Mouse (Mus musculus) embryonic facial prominence, embryonic 11.5 days (tissue): ENCODE measurements around the gene Ddr1. TPM values are rescaled to one million over a fixed set of nuclear protein-coding genes. Genes with fewer than 3 reads are reported as not detected.

ENCODE experiments used
- ATAC-seq: fragments of 200-750 bp; cut with Nextera tagmentation; replicated peaks from 2 replicates; pipeline ENCODE4 v1.8.0; 2017; ENCODE audit warnings: low read depth; ENCODE audit not compliant: insufficient number of reproducible peaks, low FRiP score, low TSS enrichment
- DNase-seq: peaks from one replicate; pipeline ENCODE4 v3.0.0-alpha.2; 2015; ENCODE audit warnings: low spot score
- H3K27ac ChIP-seq: fragments of 300-500 bp; sonication (generic); replicated peaks from 2 replicates; pipeline ENCODE4 v1.5.1; 2014; ENCODE audit warnings: mild to moderate bottlenecking, low read depth, low read length, control low read depth
- H3K27me3 ChIP-seq: fragments of 300-500 bp; sonication (generic); 2 replicates; pipeline ENCODE4 v1.6.1; 2014; ENCODE audit warnings: mild to moderate bottlenecking, low read length, moderate library complexity, mixed read lengths; ENCODE audit not compliant: control insufficient read depth, insufficient read depth
- H3K36me3 ChIP-seq: fragments of 300-500 bp; sonication (generic); replicated peaks from 2 replicates; pipeline ENCODE4 v1.6.1; 2014; ENCODE audit warnings: low read depth, mild to moderate bottlenecking, low read length, moderate library complexity, mixed read lengths; ENCODE audit not compliant: control insufficient read depth, insufficient read depth
- H3K4me1 ChIP-seq: fragments of 300-500 bp; sonication (generic); 2 replicates; pipeline ENCODE4 v1.6.1; 2014; ENCODE audit warnings: low read length, mixed read lengths; ENCODE audit not compliant: control insufficient read depth, insufficient read depth
- H3K4me2 ChIP-seq: fragments of 300-500 bp; sonication (generic); 2 replicates; pipeline ENCODE4 v1.6.1; 2014; ENCODE audit warnings: low read depth, mild to moderate bottlenecking, control low read depth, low read length, moderate library complexity
- H3K4me3 ChIP-seq: fragments of 300-500 bp; sonication (generic); 2 replicates; pipeline ENCODE4 v1.5.1; 2014; ENCODE audit warnings: low read depth, low read length, control low read depth
- H3K9ac ChIP-seq: fragments of 300-500 bp; sonication (generic); replicated peaks from 2 replicates; pipeline ENCODE4 v1.6.1; 2014; ENCODE audit warnings: mild to moderate bottlenecking, control low read depth, low read length
- H3K9me3 ChIP-seq: fragments of 300-500 bp; sonication (generic); replicated peaks from 2 replicates; pipeline ENCODE4 v1.6.1; 2016; ENCODE audit warnings: mild to moderate bottlenecking, low read length, inconsistent platforms, mixed read lengths; ENCODE audit not compliant: control insufficient read depth
- WGBS: fragments of 180-500 bp; shearing (Covaris S2); extraction: QIAGEN DNeasy Blood & Tissue Kit; methylation state at CpG from one replicate; pipeline ENCODE4 v1.1.7; 2014; 5-methylcytosine and 5-hydroxymethylcytosine counted together
- polyA plus RNA-seq: library from polyadenylated mRNA; unstranded; fragments of >200 nt; fragmentation: Nextera tagmentation; extraction: Ambion mirVana; gene quantifications from 2 replicates; pipeline ENCODE4 v1.2.1, GENCODE M21; 2014

Ddr1 gene
- polyA plus RNA-seq, 1 experiment from 2014 or later = 20.4 TPM

- Histone ChIP-seq H3K4me2 (peak overlapping the region; percentile 81), H3K9me3 (no peaks in the 10 kb centered on the region), H3K4me3 (peak overlapping the region; percentile 57), H3K9ac (peak overlapping the region; percentile 76), H3K36me3 (no peaks in the 10 kb centered on the region), H3K4me1 (no peaks in the 10 kb centered on the region), H3K27me3 (no peaks in the 10 kb centered on the region), H3K27ac (peak overlapping the region; percentile 31)
- 3% methylated on average over 13 of the region's 13 CpGs for WGBS
- DNase-seq = peak; percentile 58
- peak; percentile 49 for ATAC-seq
Observed at GRCm38 (mm10) chr17:35666851-35667256, 37.6 kb downstream of the Ddr1 start.

DNA sequence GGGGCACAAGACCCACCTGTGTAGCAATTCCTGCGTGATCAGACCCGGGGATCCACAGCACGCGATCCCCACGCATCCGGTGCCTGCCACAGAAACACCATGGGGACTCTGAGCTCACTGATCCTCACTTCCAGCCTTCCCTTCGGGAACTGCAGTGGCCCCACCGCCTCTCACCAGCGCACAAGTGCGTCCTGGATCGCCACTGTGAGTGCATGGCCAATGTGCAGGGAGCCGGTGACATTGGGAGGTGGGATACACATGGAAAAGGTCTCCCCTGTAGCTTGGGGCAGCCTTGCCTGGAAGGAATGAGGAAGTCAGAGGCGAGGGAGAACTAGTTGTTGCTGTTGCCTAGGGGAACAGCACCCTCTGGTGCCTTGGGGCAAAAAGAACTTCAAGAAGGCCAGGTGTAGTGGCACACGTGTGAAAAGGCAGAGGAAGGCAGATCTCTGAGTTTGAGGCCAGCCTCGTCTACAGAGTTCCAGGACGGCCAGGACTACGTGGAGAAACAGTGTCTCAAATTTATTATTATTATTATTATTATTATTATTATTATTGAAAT lies 38.4 kb downstream of the Ddr1 start:
- 79% methylated on average over 17 of the region's 17 CpGs for WGBS

GRCm38 (mm10) chr17:35653086-35653485 lies 51.3 kb downstream of the Ddr1 start:
- no peak overlapping the region for H3K4me2 ChIP-seq
- 68% methylated on average over 2 of the region's 2 CpGs for WGBS
- ATAC-seq = no peak

More for the DNA sequence above, 38.4 kb downstream of the Ddr1 start:
- Histone ChIP-seq H3K36me3 (no peaks in the 10 kb centered on the region), H3K9ac (0 out of 2 replicates have a peak overlapping the region, but pooled peaks have one; percentile 9), H3K4me3 (no peak overlapping the region), H3K4me2 (no peak overlapping the region), H3K27me3 (no peaks in the 10 kb centered on the region), H3K4me1 (no peaks in the 10 kb centered on the region), H3K9me3 (no peaks in the 10 kb centered on the region), H3K27ac (no peak overlapping the region)
- DNase-seq = peak; percentile 6
- ATAC-seq = no peak

DNA sequence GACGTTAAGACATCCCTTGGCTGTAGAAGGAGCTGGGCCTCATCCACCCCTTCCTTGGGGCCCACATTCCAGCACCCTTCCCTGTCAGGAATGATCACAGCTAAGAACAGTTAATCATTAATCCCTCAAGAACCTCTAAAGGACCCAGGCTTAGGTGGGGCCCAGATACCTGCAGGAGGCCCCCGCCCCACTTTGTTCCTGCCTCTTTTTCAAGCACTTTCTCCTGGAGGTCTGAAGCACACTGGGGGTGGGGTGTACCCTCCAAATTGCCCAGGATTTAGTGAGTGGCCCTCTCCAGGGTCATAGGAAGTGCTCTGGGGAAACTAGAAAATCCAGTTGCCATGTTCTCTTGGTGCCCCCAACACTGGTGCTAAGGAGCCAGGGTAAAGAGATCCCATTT lies 55.0 kb downstream of the Ddr1 start:
- no peak for ATAC-seq
- WGBS = 78% methylated on average over 2 of the region's 2 CpGs

More at GRCm38 (mm10) chr17:35653086-35653485, 51.3 kb downstream of the Ddr1 start:
- Histone ChIP-seq H3K36me3 (no peaks in the 10 kb centered on the region; the same call in 1 of the 2 replicates), H3K4me1 (no peaks in the 10 kb centered on the region), H3K4me3 (no peak overlapping the region), H3K9me3 (no peaks in the 10 kb centered on the region), H3K27me3 (no peaks in the 10 kb centered on the region), H3K9ac (no peak overlapping the region), H3K27ac (no peak overlapping the region)
- no peak for DNase-seq

DNA sequence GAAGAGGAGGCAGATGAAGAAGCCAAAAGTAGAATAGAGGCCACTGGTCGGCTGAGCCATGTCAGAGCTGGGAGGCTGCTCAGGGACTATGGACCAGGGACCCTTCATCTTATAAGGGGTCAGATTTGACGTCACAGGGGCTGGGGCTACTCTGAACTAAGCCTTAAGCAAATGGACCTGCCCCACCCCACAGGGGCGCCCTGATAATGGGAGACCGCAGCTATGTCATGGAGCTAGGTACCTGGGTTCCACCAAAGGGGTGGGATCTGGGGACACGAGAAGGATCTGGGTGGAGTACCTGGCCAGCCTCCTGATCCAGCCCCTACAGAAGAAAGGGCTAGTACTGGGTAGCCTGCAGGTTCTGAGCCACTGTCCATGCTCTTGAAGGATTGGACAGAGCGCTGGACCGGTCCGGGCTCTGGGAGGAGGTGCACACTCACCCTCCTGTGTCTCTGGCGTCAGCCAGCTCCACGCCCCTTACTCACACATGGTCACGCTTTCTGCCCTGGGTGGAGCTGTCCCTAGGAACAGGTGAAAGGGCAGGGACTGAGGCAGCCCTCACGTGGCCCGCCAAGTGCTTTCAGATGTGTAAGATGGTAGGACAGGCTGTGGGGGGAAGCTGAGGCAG lies 60.7 kb downstream of the Ddr1 start, which contains the start of gene Mucl3:
Gene Mucl3, minus strand, starts transcription at position 87 of the 628 bp plus-strand sequence.
- Histone ChIP-seq H3K36me3 (no peaks in the 10 kb centered on the region), H3K9me3 (no peaks in the 10 kb centered on the region), H3K27ac (no peak within 1 kb of the TSS), H3K9ac (no peak within 1 kb of the TSS), H3K4me3 (no peak within 1 kb of the TSS), H3K4me2 (no peak within 1 kb of the TSS), H3K4me1 (no peaks in the 10 kb centered on the region), H3K27me3 (no peaks in the 10 kb centered on the region)
- no peak for ATAC-seq
- WGBS = 79% methylated on average over 13 of the region's 13 CpGs
- no peak for DNase-seq

More for the DNA sequence above, 55.0 kb downstream of the Ddr1 start:
- no peak overlapping the region for H3K4me2 ChIP-seq
- H3K9me3 ChIP-seq = no peaks in the 10 kb centered on the region
- H3K9ac ChIP-seq = no peak overlapping the region
- no peak for DNase-seq
- H3K4me1 ChIP-seq = no peaks in the 10 kb centered on the region
- no peak overlapping the region for H3K27ac ChIP-seq
- H3K27me3 ChIP-seq = no peaks in the 10 kb centered on the region
- no peaks in the 10 kb centered on the region for H3K36me3 ChIP-seq
- H3K4me3 ChIP-seq = no peak overlapping the region

GRCm38 (mm10) chr17:35639352-35639751 lies 65.1 kb downstream of the Ddr1 start:
- Histone ChIP-seq H3K9ac (no peak overlapping the region), H3K4me2 (no peak overlapping the region), H3K9me3 (no peaks in the 10 kb centered on the region), H3K4me3 (no peak overlapping the region), H3K4me1 (no peaks in the 10 kb centered on the region), H3K27ac (no peak overlapping the region), H3K36me3 (no peaks in the 10 kb centered on the region), H3K27me3 (peaks cover 3% of the 10 kb centered on the region; the same call in 1 of the 2 replicates)
- 89% methylated on average over 6 of the region's 6 CpGs for WGBS
- DNase-seq = no peak
- no peak for ATAC-seq

GRCm38 (mm10) chr17:35638475-35639190 lies 65.8 kb downstream of the Ddr1 start:
- Histone ChIP-seq H3K36me3 (no peaks in the 10 kb centered on the region), H3K4me1 (no peaks in the 10 kb centered on the region), H3K4me2 (0 out of 2 replicates have a peak overlapping the region, but pooled peaks have one; percentile 19), H3K27ac (no peak overlapping the region), H3K27me3 (peaks cover 3% of the 10 kb centered on the region; the same call in 1 of the 2 replicates), H3K4me3 (no peak overlapping the region), H3K9me3 (no peaks in the 10 kb centered on the region), H3K9ac (no peak overlapping the region)
- ATAC-seq = peak; percentile 70; the same call in 1 of the 2 replicates
- WGBS = 28% methylated on average over 14 of the region's 14 CpGs
- DNase-seq = peak; percentile 81
